10 mouse cellular contexts compared by ENCODE assay signal in the genomic region with DNA sequence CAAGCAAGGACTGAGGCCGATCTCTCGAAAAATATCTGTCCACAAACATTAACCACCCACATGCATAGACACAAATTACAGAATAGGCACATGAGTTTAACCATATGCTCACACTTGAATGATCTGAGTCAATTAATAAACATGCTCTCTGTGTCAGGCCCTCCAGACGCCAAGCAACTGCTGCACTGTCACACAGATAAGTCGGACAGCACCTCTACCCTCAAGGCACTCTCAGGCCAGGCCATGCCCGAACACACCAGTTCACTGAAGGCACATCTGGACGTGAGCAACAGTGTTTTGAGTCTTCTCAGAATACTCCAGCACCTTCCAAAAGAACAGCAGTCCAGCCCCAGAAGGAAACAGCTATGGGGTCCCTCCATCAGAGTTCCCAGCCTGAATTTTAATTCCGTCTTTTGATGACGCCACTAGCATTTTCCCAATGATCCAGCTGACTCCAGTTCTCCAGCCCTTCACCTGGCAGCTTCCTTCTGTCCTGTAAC. TPM values are rescaled to one million over a fixed set of nuclear protein-coding genes. Genes with fewer than 3 reads are reported as not detected.
DNase-seq lines count a peak whose midpoint lies in the region; ATAC-seq and TF ChIP-seq lines count a peak whose summit lies in the region.
"Had no signal": no experiment of that assay in that cellular context is flagged by ENCODE, and none has a peak within 500 bp of the region (broad histone marks: within the 10 kb centered on the region; RNA-seq: fewer than 3 reads in every experiment).

No protein-coding gene starts in this region.

- peak overlapping the region; percentile 26 for H3K4me2 ChIP-seq in liver, embryonic 11.5 days
- H3K4me2 ChIP-seq in embryonic facial prominence, embryonic 15.5 days (replicated peaks): peak overlapping the region; percentile 29
- 0 out of 2 replicates have a peak overlapping the region, but pooled peaks have one; percentile 2 for H3K4me2 ChIP-seq in intestine, postnatal 0 days (replicated peaks; ENCODE audit: low read depth)
- peak overlapping the region; percentile 37 for H3K4me2 ChIP-seq in stomach, embryonic 14.5 days (replicated peaks; ENCODE audit: low read depth, low read length)

- no peak overlapping the region for H3K4me3 ChIP-seq in liver, embryonic 11.5 days (ENCODE audit: low read depth, low read length)
- no peak overlapping the region for H3K4me3 ChIP-seq in embryonic facial prominence, embryonic 15.5 days (replicated peaks)
- H3K4me3 ChIP-seq in intestine, postnatal 0 days (ENCODE audit: low read depth, low read length): no peak overlapping the region
- no peak overlapping the region for H3K4me3 ChIP-seq in stomach, embryonic 14.5 days (ENCODE audit: low read depth, low read length)
- H3K4me3 ChIP-seq: heart, adult 2 months had no signal

- no peaks in the 10 kb centered on the region for H3K36me3 ChIP-seq in liver, embryonic 11.5 days (ENCODE audit: control insufficient read depth, insufficient read depth, low read length)
- no peaks in the 10 kb centered on the region for H3K36me3 ChIP-seq in embryonic facial prominence, embryonic 15.5 days
- no peaks in the 10 kb centered on the region for H3K36me3 ChIP-seq in intestine, postnatal 0 days (ENCODE audit: control insufficient read depth, insufficient read depth)
- H3K36me3 ChIP-seq in stomach, embryonic 14.5 days (ENCODE audit: control insufficient read depth, insufficient read depth, low read length): no peaks in the 10 kb centered on the region

- no peaks in the 10 kb centered on the region for H3K27me3 ChIP-seq in liver, embryonic 11.5 days (replicated peaks; ENCODE audit: control insufficient read depth, insufficient read depth, low read length)
- H3K27me3 ChIP-seq in embryonic facial prominence, embryonic 15.5 days: no peaks in the 10 kb centered on the region
- no peaks in the 10 kb centered on the region for H3K27me3 ChIP-seq in intestine, postnatal 0 days (replicated peaks; ENCODE audit: control insufficient read depth, insufficient read depth, low read length)
- no peaks in the 10 kb centered on the region for H3K27me3 ChIP-seq in stomach, embryonic 14.5 days (ENCODE audit: control insufficient read depth, insufficient read depth, low read length)

- no peak overlapping the region for H3K9ac ChIP-seq in liver, embryonic 11.5 days (ENCODE audit: low read depth, low read length)
- no peak overlapping the region for H3K9ac ChIP-seq in embryonic facial prominence, embryonic 15.5 days
- H3K9ac ChIP-seq in intestine, postnatal 0 days (ENCODE audit: low read depth, low read length): no peak overlapping the region
- no peak overlapping the region for H3K9ac ChIP-seq in stomach, embryonic 14.5 days (replicated peaks; ENCODE audit: low read depth, low read length)
- H3K9ac ChIP-seq: liver, embryonic 14.5 days had no signal

- 39% methylated on average over 8 of the region's 8 CpGs for WGBS in liver, embryonic 11.5 days
- WGBS in embryonic facial prominence, embryonic 15.5 days: 25% methylated on average over 8 of the region's 8 CpGs
- 37% methylated on average over 8 of the region's 8 CpGs for WGBS in intestine, postnatal 0 days
- 29% methylated on average over 8 of the region's 8 CpGs for WGBS in stomach, embryonic 14.5 days

- peaks cover 27% of the 10 kb centered on the region for H3K4me1 ChIP-seq in liver, embryonic 11.5 days (replicated peaks; ENCODE audit: control insufficient read depth, insufficient read depth, low read length)
- H3K4me1 ChIP-seq in embryonic facial prominence, embryonic 15.5 days: peaks cover 34% of the 10 kb centered on the region
- H3K4me1 ChIP-seq in intestine, postnatal 0 days (replicated peaks; ENCODE audit: control insufficient read depth, insufficient read depth, low read length): peaks cover 4% of the 10 kb centered on the region; the same call in 1 of the 2 replicates
- H3K4me1 ChIP-seq in stomach, embryonic 14.5 days (ENCODE audit: control insufficient read depth, insufficient read depth, low read length): peaks cover 34% of the 10 kb centered on the region

- DNase-seq in liver, embryonic 11.5 days (ENCODE audit: low spot score): no peak
- no peak for DNase-seq in liver
- DNase-seq in cerebellum, postnatal 4 days (ENCODE audit: low spot score in 2 of 2): no peak
- no peak for DNase-seq in cerebellum, adult 11 months
- no peak for DNase-seq in adrenal gland, adult 2 months

- no peak for ATAC-seq in liver, embryonic 11.5 days (replicated peaks; ENCODE audit: low FRiP score)
- no peak for ATAC-seq in embryonic facial prominence, embryonic 15.5 days (ENCODE audit: insufficient number of reproducible peaks, low FRiP score, low TSS enrichment, low read depth)
- no peak for ATAC-seq in intestine, postnatal 0 days
- no peak for ATAC-seq in stomach, embryonic 14.5 days (ENCODE audit: insufficient number of reproducible peaks, insufficient read depth, low FRiP score, low read depth)

- TF ChIP-seq CTCF in intestine, postnatal 0 days (IDR thresholded peaks at IDR 0.05; ENCODE audit: low read depth): no peak

- no peak overlapping the region for H3K27ac ChIP-seq in liver, embryonic 11.5 days (ENCODE audit: low read depth, low read length)
- H3K27ac ChIP-seq in embryonic facial prominence, embryonic 15.5 days (replicated peaks): peak overlapping the region; percentile 31; the same call in 1 of the 2 replicates
- no peak overlapping the region for H3K27ac ChIP-seq in intestine, postnatal 0 days (ENCODE audit: low read depth, low read length)
- H3K27ac ChIP-seq in stomach, embryonic 14.5 days (ENCODE audit: low read length): peak overlapping the region; percentile 34
- H3K27ac ChIP-seq: heart, adult 2 months; liver, embryonic 14.5 days had no signal

- H3K9me3 ChIP-seq in liver, embryonic 11.5 days (ENCODE audit: control insufficient read depth, low read length): no peaks in the 10 kb centered on the region
- no peaks in the 10 kb centered on the region for H3K9me3 ChIP-seq in embryonic facial prominence, embryonic 15.5 days (replicated peaks)
- H3K9me3 ChIP-seq in intestine, postnatal 0 days (ENCODE audit: control insufficient read depth): no peaks in the 10 kb centered on the region
- H3K9me3 ChIP-seq in stomach, embryonic 14.5 days (ENCODE audit: control insufficient read depth, low read depth, low read length): no peaks in the 10 kb centered on the region

RNA-seq across cellular contexts. Expression of a gene that starts 2.1 kb away (rescaled TPM):
- 4.1 and 4.9 TPM in 2 replicates for polyA plus RNA-seq in liver, embryonic 11.5 days (2014; fragmentation: Nextera tagmentation; extraction: Ambion mirVana)
- 5.0 and 5.5 TPM in 2 replicates for polyA plus RNA-seq in embryonic facial prominence, embryonic 15.5 days (2015; fragmentation: Nextera tagmentation; extraction: Ambion mirVana)
- 2.7 and 3.2 TPM in 2 replicates for polyA plus RNA-seq in intestine, postnatal 0 days (2015; fragmentation: Nextera tagmentation; extraction: Ambion mirVana)
- polyA plus RNA-seq in stomach, embryonic 14.5 days (2014; fragmentation: Nextera tagmentation; extraction: Ambion mirVana): 13.3 and 13.8 TPM in 2 replicates
- 10 to 100 TPM; 28.1 to 36.6 TPM for total RNA-seq in adrenal gland, adult 2 months (2021)
- 10.6 and 17.2 TPM in 2 replicates for polyA plus RNA-seq in adrenal gland, adult 2 months (2012; rRNA removed)

RNA-seq across cellular contexts. Expression of a gene that starts 36.9 kb away (rescaled TPM):
- 9.2 and 15.2 TPM in 2 replicates for polyA plus RNA-seq in liver, embryonic 11.5 days (2014; fragmentation: Nextera tagmentation; extraction: Ambion mirVana)
- 15.6 and 17.2 TPM in 2 replicates for polyA plus RNA-seq in embryonic facial prominence, embryonic 15.5 days (2015; fragmentation: Nextera tagmentation; extraction: Ambion mirVana)
- 9.3 and 10.5 TPM in 2 replicates for polyA plus RNA-seq in intestine, postnatal 0 days (2015; fragmentation: Nextera tagmentation; extraction: Ambion mirVana)
- 17.4 and 18.7 TPM in 2 replicates for polyA plus RNA-seq in stomach, embryonic 14.5 days (2014; fragmentation: Nextera tagmentation; extraction: Ambion mirVana)
- 10 to 100 TPM; 15.8 to 22.5 TPM for total RNA-seq in adrenal gland, adult 2 months (2021)
- polyA plus RNA-seq in adrenal gland, adult 2 months (2012; rRNA removed): 19.7 and 21.0 TPM in 2 replicates

Comparison
In these comparisons a context has a peak if more than half of its experiments do, and no peak if none do; other contexts are left out.
1. H3K27ac ChIP-seq: peak in embryonic facial prominence, embryonic 15.5 days (single experiment) and stomach, embryonic 14.5 days (single experiment); none in liver, embryonic 11.5 days (single experiment) and intestine, postnatal 0 days (single experiment).
2. Peak in every context shown above with its lines, with median percentiles within 50 percentile points of each other: H3K4me2 ChIP-seq.